Mouse (Mus musculus): ENCODE data around the gene Sorbs2. TPM values are rescaled to one million over a fixed set of nuclear protein-coding genes. Genes with fewer than 3 reads are reported as not detected.
A peak's percentile ranks its signal among the peaks of the same experiment; 100 is the strongest.

Sorbs2 gene
- polyA plus RNA-seq, 1 experiment = 13.9 TPM

DNA sequence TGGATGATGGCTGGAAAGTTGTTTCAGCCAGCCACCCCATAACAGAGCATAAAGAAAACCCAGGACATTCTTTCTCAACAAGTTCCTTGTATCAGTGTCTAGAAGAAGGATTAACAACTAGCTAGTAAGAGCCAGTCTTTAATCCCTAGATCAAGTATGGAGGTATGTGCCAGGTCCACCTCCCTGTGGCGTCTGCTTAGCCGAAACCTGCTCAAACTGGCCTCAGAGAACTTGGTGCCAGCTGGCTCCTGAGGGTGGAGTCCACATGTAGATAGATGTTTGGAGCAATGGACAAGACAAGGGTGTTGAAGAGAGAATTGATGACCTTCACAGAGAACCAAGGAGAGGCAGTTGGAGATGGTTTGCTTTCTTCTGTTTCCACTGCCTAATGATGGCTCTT is 229.7 kb downstream of the Sorbs2 start:
- Histone ChIP-seq H3K27ac (ENCODE audit: insufficient read depth, low read depth, low read length) (no peak overlapping the region), H3K36me3 (ENCODE audit: control insufficient read depth, insufficient read depth, low read length) (no peaks in the 10 kb centered on the region), H3K4me1 (ENCODE audit: control insufficient read depth, insufficient read depth, low read length) (no peaks in the 10 kb centered on the region), H3K4me3 (ENCODE audit: insufficient read depth, low read depth, low read length) (no peak overlapping the region), H3K27me3 (replicated peaks; ENCODE audit: control insufficient read depth, insufficient read depth, low read length) (no peaks in the 10 kb centered on the region)
- TF ChIP-seq CTCF (conservative IDR thresholded peaks at IDR 0.05; ENCODE audit: insufficient read depth, insufficient read length, low read depth, low read length) (no peak), POLR2A (IDR thresholded peaks at IDR 0.05; ENCODE audit: low read depth, low read length) (no peak)
- DNase-seq = no peak
- 77% methylated on average over 2 of the region's 2 CpGs for WGBS

DNA sequence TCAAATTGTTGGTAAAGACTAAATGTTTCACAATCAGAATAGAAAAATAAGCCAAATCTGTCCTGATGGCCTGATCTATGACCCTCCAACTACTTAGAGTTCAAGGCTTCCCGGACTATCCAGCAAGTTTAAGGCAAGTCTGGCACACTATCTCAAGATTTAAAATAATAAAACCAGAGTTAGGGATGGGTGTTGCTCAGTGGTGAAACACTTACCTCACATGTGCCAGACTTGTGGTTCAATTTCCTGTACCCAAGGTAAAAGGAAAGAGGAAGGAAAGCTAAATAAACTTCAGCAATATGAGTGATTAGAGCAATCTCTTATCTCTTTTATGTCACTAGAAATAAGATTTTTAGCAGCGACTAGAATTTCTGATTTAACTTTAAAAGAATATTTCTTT is 235.7 kb downstream of the Sorbs2 start:
- Histone ChIP-seq H3K27ac (ENCODE audit: insufficient read depth, low read depth, low read length) (no peak overlapping the region), H3K4me1 (ENCODE audit: control insufficient read depth, insufficient read depth, low read length) (no peaks in the 10 kb centered on the region), H3K36me3 (ENCODE audit: control insufficient read depth, insufficient read depth, low read length) (no peaks in the 10 kb centered on the region), H3K4me3 (ENCODE audit: insufficient read depth, low read depth, low read length) (no peak overlapping the region), H3K27me3 (replicated peaks; ENCODE audit: control insufficient read depth, insufficient read depth, low read length) (no peaks in the 10 kb centered on the region)
- DNase-seq = no peak
- no peak for TF ChIP-seq CTCF (conservative IDR thresholded peaks at IDR 0.05; ENCODE audit: insufficient read depth, insufficient read length, low read depth, low read length)
- WGBS = 76% methylated on average over 2 of the region's 2 CpGs

DNA sequence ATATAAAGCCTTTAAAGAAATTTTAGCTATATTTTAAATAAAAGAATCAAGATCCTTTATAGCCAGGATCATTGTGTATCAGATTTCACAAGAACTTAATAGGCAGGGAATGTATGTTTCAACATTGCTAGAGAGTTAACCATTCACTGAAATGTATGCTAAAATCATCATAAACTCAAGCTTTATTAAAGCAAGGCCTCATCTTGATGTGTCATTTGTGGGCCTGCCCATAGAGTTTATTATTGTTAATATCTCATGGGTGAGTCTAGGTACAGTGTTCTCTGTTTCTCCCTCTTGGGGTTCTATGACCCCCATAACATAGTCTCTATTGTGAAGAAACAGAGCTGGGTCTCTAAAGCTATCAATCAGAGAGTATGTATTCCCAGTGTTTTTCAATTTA is 236.2 kb downstream of the Sorbs2 start:
- Histone ChIP-seq H3K27ac (ENCODE audit: insufficient read depth, low read depth, low read length) (no peak overlapping the region), H3K27me3 (replicated peaks; ENCODE audit: control insufficient read depth, insufficient read depth, low read length) (no peaks in the 10 kb centered on the region), H3K4me1 (ENCODE audit: control insufficient read depth, insufficient read depth, low read length) (no peaks in the 10 kb centered on the region), H3K36me3 (ENCODE audit: control insufficient read depth, insufficient read depth, low read length) (no peaks in the 10 kb centered on the region), H3K4me3 (ENCODE audit: insufficient read depth, low read depth, low read length) (no peak overlapping the region)
- TF ChIP-seq POLR2A (IDR thresholded peaks at IDR 0.05; ENCODE audit: low read depth, low read length) = no peak
- no peak for TF ChIP-seq CTCF (conservative IDR thresholded peaks at IDR 0.05; ENCODE audit: insufficient read depth, insufficient read length, low read depth, low read length)
- no peak for DNase-seq

DNA sequence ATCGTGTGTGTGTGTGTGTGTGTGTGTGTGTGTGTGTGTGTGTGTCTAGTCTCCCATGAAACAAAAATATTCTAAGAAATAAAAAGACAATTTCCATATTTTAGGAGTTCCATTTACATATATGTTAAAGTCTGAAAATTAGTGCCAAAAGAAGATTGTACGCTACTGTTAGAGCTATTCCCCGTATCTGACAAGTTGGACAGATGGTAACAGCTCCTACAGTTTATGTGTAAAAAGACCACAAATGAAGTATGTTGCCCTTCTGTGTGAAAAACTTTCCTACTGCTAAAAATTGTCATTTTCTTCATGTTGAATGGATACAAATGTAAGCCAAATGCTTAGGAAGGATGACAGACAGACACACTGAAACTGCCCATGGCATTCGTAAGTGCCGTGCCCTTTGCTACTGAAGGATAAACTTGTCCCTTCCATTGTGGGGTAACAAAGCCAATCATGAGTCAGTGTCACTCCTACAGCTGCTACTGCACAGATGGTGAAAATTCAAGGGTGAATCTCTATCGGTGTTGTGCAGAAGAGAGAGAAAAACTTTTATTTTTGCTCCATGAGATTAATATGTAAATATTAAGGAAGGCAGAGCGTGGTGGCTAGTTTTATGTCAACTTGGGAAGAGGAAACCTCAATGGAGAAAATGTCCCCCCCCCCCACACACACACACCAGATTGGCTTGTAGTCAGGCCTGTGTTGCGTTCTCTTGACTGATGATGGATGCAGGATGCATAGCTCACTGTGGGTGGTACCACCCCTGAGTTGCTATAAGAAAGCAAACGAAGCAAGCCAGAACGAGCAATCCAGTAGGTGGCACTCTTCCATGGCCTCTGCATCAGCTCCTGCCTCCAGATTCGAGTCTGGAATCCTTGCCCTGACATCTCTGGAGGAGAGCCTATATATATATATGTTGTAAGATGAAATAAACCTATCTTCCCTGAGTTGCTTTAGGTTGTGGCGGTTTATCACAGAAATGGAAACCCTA is 244.2 kb downstream of the Sorbs2 start:
- H3K27ac ChIP-seq (ENCODE audit: insufficient read depth, low read depth, low read length) = no peak overlapping the region
- no peaks in the 10 kb centered on the region for H3K4me1 ChIP-seq (ENCODE audit: control insufficient read depth, insufficient read depth, low read length)
- WGBS = 81% methylated on average over 12 of the region's 12 CpGs
- DNase-seq = no peak
- no peaks in the 10 kb centered on the region for H3K27me3 ChIP-seq (replicated peaks; ENCODE audit: control insufficient read depth, insufficient read depth, low read length)
- TF ChIP-seq POLR2A (IDR thresholded peaks at IDR 0.05; ENCODE audit: low read depth, low read length) = no peak
- TF ChIP-seq CTCF (conservative IDR thresholded peaks at IDR 0.05; ENCODE audit: insufficient read depth, insufficient read length, low read depth, low read length) = peak; percentile 19; the same call in 1 of the 2 replicates
- H3K4me3 ChIP-seq (ENCODE audit: insufficient read depth, low read depth, low read length) = no peak overlapping the region
- H3K36me3 ChIP-seq (ENCODE audit: control insufficient read depth, insufficient read depth, low read length) = no peaks in the 10 kb centered on the region

DNA sequence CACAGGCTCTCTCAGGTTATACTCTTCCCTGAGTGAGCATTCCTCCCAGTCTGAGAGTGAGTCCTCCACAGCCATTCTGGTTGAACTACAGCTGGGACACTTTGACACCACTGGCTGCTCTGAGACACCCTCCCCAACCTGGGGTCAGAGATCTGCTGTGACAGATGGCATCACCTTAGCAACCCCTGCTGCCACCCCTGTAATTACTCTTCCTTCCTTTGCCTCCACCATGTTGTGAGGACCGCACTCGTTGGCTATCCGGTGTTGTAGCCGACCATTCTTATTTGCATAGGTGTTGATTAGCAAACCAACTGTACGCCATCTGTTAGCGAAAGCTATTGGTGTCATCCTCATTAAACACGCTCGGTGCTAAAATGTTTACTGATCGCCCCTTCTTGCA is 247.9 kb downstream of the Sorbs2 start:
- WGBS = 47% methylated on average over 9 of the region's 9 CpGs
- no peaks in the 10 kb centered on the region for H3K36me3 ChIP-seq (ENCODE audit: control insufficient read depth, insufficient read depth, low read length)
- no peaks in the 10 kb centered on the region for H3K27me3 ChIP-seq (replicated peaks; ENCODE audit: control insufficient read depth, insufficient read depth, low read length)
- DNase-seq = no peak
- TF ChIP-seq CTCF (conservative IDR thresholded peaks at IDR 0.05; ENCODE audit: insufficient read depth, insufficient read length, low read depth, low read length) = no peak
- no peak for TF ChIP-seq POLR2A (IDR thresholded peaks at IDR 0.05; ENCODE audit: low read depth, low read length)
- no peaks in the 10 kb centered on the region for H3K4me1 ChIP-seq (ENCODE audit: control insufficient read depth, insufficient read depth, low read length)
- H3K4me3 ChIP-seq (ENCODE audit: insufficient read depth, low read depth, low read length) = no peak overlapping the region
- no peak overlapping the region for H3K27ac ChIP-seq (ENCODE audit: insufficient read depth, low read depth, low read length)

DNA sequence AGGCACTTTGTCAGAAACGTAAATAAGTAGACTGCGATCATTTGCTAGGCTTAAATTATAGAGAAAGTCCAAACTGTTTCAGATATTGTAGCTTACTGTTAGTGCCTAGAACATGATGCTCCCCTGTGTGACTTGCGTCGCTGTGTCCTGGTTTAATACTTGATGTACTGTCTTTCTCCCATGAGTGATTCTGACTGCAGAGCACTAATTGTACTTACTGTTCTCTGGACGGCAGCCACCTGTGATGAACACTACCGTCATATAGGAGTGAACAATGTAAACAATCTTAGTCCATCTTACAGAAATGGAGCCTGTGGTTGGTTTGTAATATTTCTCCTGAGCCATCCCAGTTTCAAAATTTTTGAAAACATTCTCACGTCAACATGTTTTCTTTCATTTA is 248.4 kb downstream of the Sorbs2 start:
- H3K4me1 ChIP-seq (ENCODE audit: control insufficient read depth, insufficient read depth, low read length) = no peaks in the 10 kb centered on the region
- H3K36me3 ChIP-seq (ENCODE audit: control insufficient read depth, insufficient read depth, low read length) = no peaks in the 10 kb centered on the region
- H3K4me3 ChIP-seq (ENCODE audit: insufficient read depth, low read depth, low read length) = no peak overlapping the region
- TF ChIP-seq POLR2A (IDR thresholded peaks at IDR 0.05; ENCODE audit: low read depth, low read length) (no peak), CTCF (conservative IDR thresholded peaks at IDR 0.05; ENCODE audit: insufficient read depth, insufficient read length, low read depth, low read length) (no peak)
- H3K27me3 ChIP-seq (replicated peaks; ENCODE audit: control insufficient read depth, insufficient read depth, low read length) = no peaks in the 10 kb centered on the region
- no peak overlapping the region for H3K27ac ChIP-seq (ENCODE audit: insufficient read depth, low read depth, low read length)
- no peak for DNase-seq
- 60% methylated on average over 7 of the region's 7 CpGs for WGBS

DNA sequence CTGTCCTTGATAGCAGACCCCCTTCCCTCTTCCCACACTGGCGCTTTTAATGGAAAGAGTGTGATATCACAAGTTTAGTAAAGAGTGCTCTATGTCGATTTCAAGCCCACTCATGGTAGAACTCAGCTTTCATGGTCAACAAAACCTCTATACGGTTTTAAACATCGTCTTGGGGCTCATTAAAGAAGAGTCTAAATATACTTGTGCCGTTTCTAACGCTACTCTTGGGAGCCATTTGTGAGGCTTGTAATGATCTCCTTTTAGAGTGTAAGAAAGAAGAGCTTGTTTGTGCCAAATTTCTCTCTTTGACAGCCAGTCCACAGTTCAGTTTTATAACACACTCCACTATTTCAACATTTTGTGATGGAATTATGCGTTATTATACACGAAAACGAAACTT is 253.0 kb downstream of the Sorbs2 start:
- TF ChIP-seq CTCF (conservative IDR thresholded peaks at IDR 0.05; ENCODE audit: insufficient read depth, insufficient read length, low read depth, low read length) (no peak), POLR2A (IDR thresholded peaks at IDR 0.05; ENCODE audit: low read depth, low read length) (no peak)
- 80% methylated on average over 9 of the region's 9 CpGs for WGBS

More for the DNA sequence above, 253.0 kb downstream of the Sorbs2 start:
- Histone ChIP-seq H3K4me3 (ENCODE audit: insufficient read depth, low read depth, low read length) (no peak overlapping the region), H3K36me3 (ENCODE audit: control insufficient read depth, insufficient read depth, low read length) (no peaks in the 10 kb centered on the region), H3K27me3 (replicated peaks; ENCODE audit: control insufficient read depth, insufficient read depth, low read length) (no peaks in the 10 kb centered on the region), H3K4me1 (ENCODE audit: control insufficient read depth, insufficient read depth, low read length) (no peaks in the 10 kb centered on the region), H3K27ac (ENCODE audit: insufficient read depth, low read depth, low read length) (no peak overlapping the region)
- DNase-seq = no peak

Data from kidney, adult 2 months (tissue).